Mouse (Mus musculus) liver, embryonic 14.5 days (tissue): Measurements from ENCODE around the gene Zbtb11. TPM values are rescaled to one million over a fixed set of nuclear protein-coding genes. Genes with fewer than 3 reads are reported as not detected.
A peak's percentile ranks its signal among the peaks of the same experiment; 100 is the strongest.
"Not testable (repeated sequence)": the region's sequence is repeated elsewhere in the genome, so short reads cannot be mapped to it uniquely, and the experiment has no call there.

ENCODE experiments used
- ATAC-seq: fragments of 200-750 bp; cut with Nextera tagmentation; 2 replicates; pipeline ENCODE4 v1.8.0; 2017; ENCODE audit warnings: moderate number of reproducible peaks, mild to moderate bottlenecking, moderate library complexity; ENCODE audit not compliant: insufficient read depth
- DNase-seq, 3 experiments: peaks; one replicate each; pipeline ENCODE4 v3.0.0-alpha.2; 2012 to 2013; ENCODE audit warnings: low read depth in 3 of 3, low spot score in 3 of 3
- H3K27ac ChIP-seq: fragments of 300-500 bp; sonication (generic); 2 replicates; pipeline ENCODE4 v1.5.1; 2014; ENCODE audit warnings: moderate library complexity, mild to moderate bottlenecking, control low read depth, inconsistent platforms
- H3K27me3 ChIP-seq: fragments of 300-500 bp; sonication (generic); 2 replicates; pipeline ENCODE4 v1.6.1; 2014; ENCODE audit warnings: mild to moderate bottlenecking, low read length, moderate library complexity; ENCODE audit not compliant: control insufficient read depth, insufficient read depth
- H3K36me3 ChIP-seq: fragments of 300-500 bp; sonication (generic); replicated peaks from 2 replicates; pipeline ENCODE4 v1.6.1; 2014; ENCODE audit warnings: low read depth; ENCODE audit not compliant: control insufficient read depth, insufficient read depth
- H3K4me1 ChIP-seq, 2 experiments: fragments of 200-500 bp in 1 of 2; fragments of 300-500 bp in 1 of 2; sonication (generic) in 1 of 2; replicated peaks; 2 replicates each; pipeline ENCODE4 v1.6.1; 2012 to 2014; ENCODE audit warnings: antibody characterized with exemption in 1 of 2, inconsistent platforms in 1 of 2, low read length in 1 of 2; ENCODE audit not compliant: control insufficient read depth in 2 of 2, insufficient read depth in 2 of 2
- H3K4me2 ChIP-seq: fragments of 300-500 bp; sonication (generic); 2 replicates; pipeline ENCODE4 v1.6.1; 2014; ENCODE audit warnings: low read depth, mild to moderate bottlenecking, control low read depth, moderate library complexity
- H3K4me3 ChIP-seq, 2 experiments: fragments of 200-500 bp in 1 of 2; fragments of 300-500 bp in 1 of 2; sonication (generic) in 1 of 2; 2 replicates each; pipeline ENCODE4 v1.5.1; 2012 to 2014; ENCODE audit warnings: low read depth in 2 of 2, low read length in 2 of 2, mild to moderate bottlenecking in 2 of 2, control low read depth in 1 of 2, inconsistent platforms in 1 of 2, moderate library complexity in 1 of 2; ENCODE audit not compliant: insufficient read depth in 1 of 2
- H3K9ac ChIP-seq: fragments of 300-500 bp; sonication (generic); replicated peaks from 2 replicates; pipeline ENCODE4 v1.6.1; 2014; ENCODE audit warnings: mild to moderate bottlenecking, control low read depth, moderate library complexity
- H3K9me3 ChIP-seq: fragments of 300-500 bp; sonication (generic); 2 replicates; pipeline ENCODE4 v1.6.1; 2016; ENCODE audit warnings: low read length, mixed read lengths; ENCODE audit not compliant: control insufficient read depth
- CTCF ChIP-seq: IDR thresholded peaks from 2 replicates; pipeline ENCODE4 v1.5.1; 2016; ENCODE audit warnings: antibody characterized with exemption, low read depth, control low read depth
- EP300 ChIP-seq: IDR thresholded peaks from 2 replicates; pipeline ENCODE4 v1.6.1; 2016; ENCODE audit warnings: antibody characterized with exemption, low read depth
- WGBS: fragments of 180-500 bp; shearing (Covaris S2); extraction: QIAGEN DNeasy Blood & Tissue Kit; methylation state at CpG from one replicate; pipeline ENCODE4 v1.1.7; 2014; ENCODE audit not compliant: insufficient replicate concordance; 5-methylcytosine and 5-hydroxymethylcytosine counted together
- polyA plus RNA-seq, 2 experiments: library from polyadenylated mRNA; depleted of rRNA in 1 of 2; stranded (reverse) in 1 of 2; unstranded in 1 of 2; fragments of >200 nt; fragmentation: Nextera tagmentation in 1 of 2; extraction: Ambion mirVana in 1 of 2; gene quantifications; 2 replicates each; pipeline versions ENCODE4 v1.2.1 to v1.2.3; 2012 to 2014

Gene Zbtb11
- polyA plus RNA-seq, 2 experiments: 5.1 to 8.4 TPM

GRCm38 (mm10) chr16:56034566-56034965 is 60.9 kb downstream of the Zbtb11 start:
- ATAC-seq (no peak), DNase-seq (no peak)
- H3K27me3 ChIP-seq: no peaks in the 10 kb centered on the region
- no peaks in the 10 kb centered on the region for H3K9me3 ChIP-seq
- H3K4me2 ChIP-seq: no peak overlapping the region
- H3K27ac ChIP-seq: no peak overlapping the region
- H3K36me3 ChIP-seq: peaks cover 27% of the 10 kb centered on the region
- TF ChIP-seq CTCF (no peak), EP300 (no peak)
- WGBS: 87% methylated on average over 6 of the region's 6 CpGs
- no peak overlapping the region for H3K9ac ChIP-seq
- H3K4me3 ChIP-seq: no peak overlapping the region
- H3K4me1 ChIP-seq: peaks cover 8 to 18% of the 10 kb centered on the region in 2 experiments

GRCm38 (mm10) chr16:56036501-56036900 is 62.8 kb downstream of the Zbtb11 start:
- ATAC-seq: no peak
- no peaks in the 10 kb centered on the region for H3K9me3 ChIP-seq
- H3K4me2 ChIP-seq: peak overlapping the region; percentile 94
- no peak for DNase-seq
- H3K4me1 ChIP-seq: peaks cover 3 to 11% of the 10 kb centered on the region in 2 experiments
- TF ChIP-seq EP300 (no peak), CTCF (no peak)
- H3K27me3 ChIP-seq: no peaks in the 10 kb centered on the region
- no peak overlapping the region for H3K27ac ChIP-seq
- WGBS: 29% methylated on average over 6 of the region's 6 CpGs
- peak overlapping the region; percentile 88 to 94 for H3K4me3 ChIP-seq
- peaks cover 27% of the 10 kb centered on the region for H3K36me3 ChIP-seq
- peak overlapping the region; percentile 83 for H3K9ac ChIP-seq

GRCm38 (mm10) chr16:56037138-56038010 is 63.7 kb downstream of the Zbtb11 start, which contains the start of gene Trmt10c:
Gene Trmt10c (minus strand): TSS chr16:56037819.
- Histone ChIP-seq H3K9me3 (no peaks in the 10 kb centered on the region), H3K4me1 (peaks cover 3 to 11% of the 10 kb centered on the region in 2 experiments), H3K27me3 (no peaks in the 10 kb centered on the region), H3K27ac (peak within 1 kb of the TSS; percentile 82), H3K36me3 (peaks cover 24% of the 10 kb centered on the region), H3K4me2 (peak within 1 kb of the TSS; percentile 94), H3K4me3 (peak within 1 kb of the TSS; percentile 88 to 94), H3K9ac (peak within 1 kb of the TSS; percentile 83)
- ATAC-seq: peak; percentile 100
- WGBS: under 1% methylated on average over 63 of the region's 63 CpGs
- TF ChIP-seq EP300 (peak; percentile 44; the same call in 1 of the 2 replicates), CTCF (no peak)
- DNase-seq: peak; percentile 72 to 84 (median 76)

GRCm38 (mm10) chr16:56038090-56038489 is 64.4 kb downstream of the Zbtb11 start:
- H3K4me3 ChIP-seq: peak overlapping the region; percentile 88 to 94
- ATAC-seq: peak; percentile 2; the same call in 1 of the 2 replicates
- WGBS: 22% methylated on average over 8 of the region's 8 CpGs
- no peak for DNase-seq
- H3K36me3 ChIP-seq: peaks cover 18% of the 10 kb centered on the region
- peak overlapping the region; percentile 83 for H3K9ac ChIP-seq
- H3K27ac ChIP-seq: peak overlapping the region; percentile 82
- H3K4me2 ChIP-seq: peak overlapping the region; percentile 94
- TF ChIP-seq CTCF (no peak), EP300 (no peak)
- H3K4me1 ChIP-seq: peaks cover 3 to 11% of the 10 kb centered on the region in 2 experiments
- H3K27me3 ChIP-seq: no peaks in the 10 kb centered on the region
- no peaks in the 10 kb centered on the region for H3K9me3 ChIP-seq

- no CpG with 5 or more reads among the region's 4 CpGs for WGBS
- not testable (repeated sequence) for H3K9me3 ChIP-seq, DNase-seq, H3K27ac ChIP-seq, H3K4me1 ChIP-seq, H3K27me3 ChIP-seq, H3K4me3 ChIP-seq, ATAC-seq, H3K9ac ChIP-seq, H3K4me2 ChIP-seq, H3K36me3 ChIP-seq
These were observed 74.4 kb downstream of the Zbtb11 start, which contains the start of gene Senp7 for GRCm38 (mm10) chr16:56048038-56048437. Gene Senp7 (plus strand): TSS chr16:56048338.
